Mouse (Mus musculus): ENCODE data around the gene Cfdp1.

GRCm38 (mm10) chr8:111853861-111854501 lies at the start of gene Cfdp1:
- TF ChIP-seq ZC3H11A (IDR thresholded peaks at IDR 0.05; ENCODE audit: borderline replicate concordance, low read depth, low read length), result no peak
- 0 out of 2 replicates have a peak, but pooled peaks have one; percentile 18 for TF ChIP-seq MAFK (IDR thresholded peaks at IDR 0.05; ENCODE audit: insufficient read depth, low read depth, low read length)
- TF ChIP-seq CHD2 (IDR thresholded peaks at IDR 0.05; ENCODE audit: low read depth, low read length), result peak; percentile 40; the same call in 1 of the 2 replicates
- peak; percentile 100 for TF ChIP-seq HCFC1 (IDR thresholded peaks at IDR 0.05; ENCODE audit: borderline replicate concordance, insufficient read depth, low read length)
- TF ChIP-seq ZNF384 (IDR thresholded peaks at IDR 0.05; ENCODE audit: low read depth, low read length), result 0 out of 2 replicates have a peak, but pooled peaks have one; percentile 6
